Mouse (Mus musculus): ENCODE data around the gene Ank3. TPM values are rescaled to one million over a fixed set of nuclear protein-coding genes. Genes with fewer than 3 reads are reported as not detected.

Ank3 gene
- polyA plus RNA-seq, 1 experiment, result 1.2 TPM

- H3K36me3 ChIP-seq (ENCODE audit: control insufficient read depth, insufficient read depth, low read length), result no peaks in the 10 kb centered on the region
- H3K27me3 ChIP-seq (ENCODE audit: control insufficient read depth, insufficient read depth, low read length), result no peaks in the 10 kb centered on the region
- H3K27ac ChIP-seq (ENCODE audit: insufficient read depth, low read length), result no peak overlapping the region
- DNase-seq (ENCODE audit: low read depth in 1 of 2, low spot score in 2 of 2), result no peak
- TF ChIP-seq POLR2A (IDR thresholded peaks at IDR 0.05; ENCODE audit: low read depth, low read length) (no peak), CTCF (IDR thresholded peaks at IDR 0.05; ENCODE audit: extremely low read depth, insufficient read depth, insufficient read length, insufficient replicate concordance) (no peak)
- no peaks in the 10 kb centered on the region for H3K4me1 ChIP-seq (ENCODE audit: control insufficient read depth, insufficient read depth, insufficient read length)
- WGBS, result 31% methylated on average over 4 of the region's 4 CpGs
- no peak overlapping the region for H3K4me3 ChIP-seq (ENCODE audit: extremely low read depth, insufficient read depth, insufficient read length)
Observed at GRCm38 (mm10) chr10:69466586-69466985, 68.0 kb downstream of the Ank3 start.

GRCm38 (mm10) chr10:69467182-69467581 lies 68.6 kb downstream of the Ank3 start:
- DNase-seq (ENCODE audit: low read depth in 1 of 2, low spot score in 2 of 2), result no peak
- H3K4me3 ChIP-seq (ENCODE audit: extremely low read depth, insufficient read depth, insufficient read length), result no peak overlapping the region
- WGBS, result 64% methylated on average over 2 of the region's 2 CpGs
- H3K4me1 ChIP-seq (ENCODE audit: control insufficient read depth, insufficient read depth, insufficient read length), result no peaks in the 10 kb centered on the region
- H3K27ac ChIP-seq (ENCODE audit: insufficient read depth, low read length), result no peak overlapping the region
- TF ChIP-seq CTCF (IDR thresholded peaks at IDR 0.05; ENCODE audit: extremely low read depth, insufficient read depth, insufficient read length, insufficient replicate concordance) (no peak), POLR2A (IDR thresholded peaks at IDR 0.05; ENCODE audit: low read depth, low read length) (no peak)
- no peaks in the 10 kb centered on the region for H3K27me3 ChIP-seq (ENCODE audit: control insufficient read depth, insufficient read depth, low read length)
- no peaks in the 10 kb centered on the region for H3K36me3 ChIP-seq (ENCODE audit: control insufficient read depth, insufficient read depth, low read length)

GRCm38 (mm10) chr10:69471841-69472240 lies 73.3 kb downstream of the Ank3 start:
- Histone ChIP-seq H3K4me3 (ENCODE audit: extremely low read depth, insufficient read depth, insufficient read length) (no peak overlapping the region), H3K27ac (ENCODE audit: insufficient read depth, low read length) (no peak overlapping the region), H3K4me1 (ENCODE audit: control insufficient read depth, insufficient read depth, insufficient read length) (no peaks in the 10 kb centered on the region), H3K36me3 (ENCODE audit: control insufficient read depth, insufficient read depth, low read length) (no peaks in the 10 kb centered on the region), H3K27me3 (ENCODE audit: control insufficient read depth, insufficient read depth, low read length) (no peaks in the 10 kb centered on the region)
- 84% methylated on average over 4 of the region's 4 CpGs for WGBS
- TF ChIP-seq CTCF (IDR thresholded peaks at IDR 0.05; ENCODE audit: extremely low read depth, insufficient read depth, insufficient read length, insufficient replicate concordance), result no peak
- no peak for TF ChIP-seq POLR2A (IDR thresholded peaks at IDR 0.05; ENCODE audit: low read depth, low read length)
- no peak for DNase-seq (ENCODE audit: low read depth in 1 of 2, low spot score in 2 of 2)

- WGBS, result 24% methylated on average over 1 of the region's 1 CpGs
- TF ChIP-seq CTCF (IDR thresholded peaks at IDR 0.05; ENCODE audit: extremely low read depth, insufficient read depth, insufficient read length, insufficient replicate concordance) (no peak), POLR2A (IDR thresholded peaks at IDR 0.05; ENCODE audit: low read depth, low read length) (no peak)
- Histone ChIP-seq H3K4me1 (ENCODE audit: control insufficient read depth, insufficient read depth, insufficient read length) (no peaks in the 10 kb centered on the region), H3K36me3 (ENCODE audit: control insufficient read depth, insufficient read depth, low read length) (no peaks in the 10 kb centered on the region), H3K27me3 (ENCODE audit: control insufficient read depth, insufficient read depth, low read length) (no peaks in the 10 kb centered on the region), H3K4me3 (ENCODE audit: extremely low read depth, insufficient read depth, insufficient read length) (no peak overlapping the region), H3K27ac (ENCODE audit: insufficient read depth, low read length) (no peak overlapping the region)
- DNase-seq (ENCODE audit: low read depth in 1 of 2, low spot score in 2 of 2), result no peak
Observed at GRCm38 (mm10) chr10:69476871-69477270, 78.3 kb downstream of the Ank3 start.

- Histone ChIP-seq H3K27ac (ENCODE audit: insufficient read depth, low read length) (no peak overlapping the region), H3K27me3 (ENCODE audit: control insufficient read depth, insufficient read depth, low read length) (no peaks in the 10 kb centered on the region), H3K36me3 (ENCODE audit: control insufficient read depth, insufficient read depth, low read length) (no peaks in the 10 kb centered on the region), H3K4me1 (ENCODE audit: control insufficient read depth, insufficient read depth, insufficient read length) (no peaks in the 10 kb centered on the region), H3K4me3 (ENCODE audit: extremely low read depth, insufficient read depth, insufficient read length) (no peak overlapping the region)
- no peak for DNase-seq (ENCODE audit: low read depth in 1 of 2, low spot score in 2 of 2)
- WGBS, result 68% methylated on average over 2 of the region's 2 CpGs
- TF ChIP-seq CTCF (IDR thresholded peaks at IDR 0.05; ENCODE audit: extremely low read depth, insufficient read depth, insufficient read length, insufficient replicate concordance), result no peak
- no peak for TF ChIP-seq POLR2A (IDR thresholded peaks at IDR 0.05; ENCODE audit: low read depth, low read length)
Observed at GRCm38 (mm10) chr10:69477656-69478055, 79.1 kb downstream of the Ank3 start.

GRCm38 (mm10) chr10:69478831-69479230 lies 80.3 kb downstream of the Ank3 start:
- 60% methylated on average over 3 of the region's 3 CpGs for WGBS
- TF ChIP-seq CTCF (IDR thresholded peaks at IDR 0.05; ENCODE audit: extremely low read depth, insufficient read depth, insufficient read length, insufficient replicate concordance), result no peak
- no peak for TF ChIP-seq POLR2A (IDR thresholded peaks at IDR 0.05; ENCODE audit: low read depth, low read length)
- Histone ChIP-seq H3K27ac (ENCODE audit: insufficient read depth, low read length) (no peak overlapping the region), H3K36me3 (ENCODE audit: control insufficient read depth, insufficient read depth, low read length) (no peaks in the 10 kb centered on the region), H3K27me3 (ENCODE audit: control insufficient read depth, insufficient read depth, low read length) (no peaks in the 10 kb centered on the region), H3K4me3 (ENCODE audit: extremely low read depth, insufficient read depth, insufficient read length) (no peak overlapping the region), H3K4me1 (ENCODE audit: control insufficient read depth, insufficient read depth, insufficient read length) (no peaks in the 10 kb centered on the region)
- no peak for DNase-seq (ENCODE audit: low read depth in 1 of 2, low spot score in 2 of 2)

GRCm38 (mm10) chr10:69485191-69485786 lies 86.7 kb downstream of the Ank3 start:
- Histone ChIP-seq H3K27ac (ENCODE audit: insufficient read depth, low read length) (no peak overlapping the region), H3K36me3 (ENCODE audit: control insufficient read depth, insufficient read depth, low read length) (no peaks in the 10 kb centered on the region), H3K4me3 (ENCODE audit: extremely low read depth, insufficient read depth, insufficient read length) (no peak overlapping the region), H3K4me1 (ENCODE audit: control insufficient read depth, insufficient read depth, insufficient read length) (no peaks in the 10 kb centered on the region), H3K27me3 (ENCODE audit: control insufficient read depth, insufficient read depth, low read length) (no peaks in the 10 kb centered on the region)
- no peak for DNase-seq (ENCODE audit: low read depth in 1 of 2, low spot score in 2 of 2)
- TF ChIP-seq CTCF (IDR thresholded peaks at IDR 0.05; ENCODE audit: extremely low read depth, insufficient read depth, insufficient read length, insufficient replicate concordance) (no peak), POLR2A (IDR thresholded peaks at IDR 0.05; ENCODE audit: low read depth, low read length) (no peak)
- 96% methylated on average over 6 of the region's 6 CpGs for WGBS

Data from spleen, adult 2 months (tissue).